Mouse (Mus musculus): ENCODE measurements at regions not wholly inside any gene's neighbourhood (a gene's known extent, or its start where the extent isn't known, plus 50 kb on each side); places are given as distances from the start of the nearest gene placed in this dataset.

- WGBS (ENCODE audit: insufficient replicate concordance), result 60% methylated on average over 8 of the region's 8 CpGs
Observed at GRCm38 (mm10) chr6:100366231-100366630, 78.9 kb upstream of the Rybp start.

GRCm38 (mm10) chr6:100365791-100366190 is 78.5 kb upstream of the Rybp start:
- WGBS (ENCODE audit: insufficient replicate concordance), result 23% methylated on average over 4 of the region's 4 CpGs
- Histone ChIP-seq H3K9me3 (replicated peaks; ENCODE audit: control insufficient read depth, low read length) (no peaks in the 10 kb centered on the region), H3K4me1 (ENCODE audit: control insufficient read depth, insufficient read depth, low read length) (peaks cover 6% of the 10 kb centered on the region; the same call in 1 of the 2 replicates), H3K27me3 (ENCODE audit: control insufficient read depth, insufficient read depth, low read length) (0 out of 2 replicates have a peak, but pooled peaks cover 3% of the 10 kb centered on the region), H3K4me3 (ENCODE audit: low read depth, low read length) (no peak overlapping the region), H3K27ac (ENCODE audit: low read depth, low read length) (no peak overlapping the region), H3K36me3 (ENCODE audit: control insufficient read depth, insufficient read depth, low read length) (no peaks in the 10 kb centered on the region), H3K4me2 (no peak overlapping the region), H3K9ac (ENCODE audit: low read depth, low read length) (no peak overlapping the region)
- no peak for ATAC-seq (replicated peaks; ENCODE audit: insufficient number of reproducible peaks, low FRiP score, low TSS enrichment)

More at GRCm38 (mm10) chr6:100366231-100366630, 78.9 kb upstream of the Rybp start:
- H3K27ac ChIP-seq (ENCODE audit: low read depth, low read length), result no peak overlapping the region
- H3K4me2 ChIP-seq, result no peak overlapping the region
- peaks cover 6% of the 10 kb centered on the region; the same call in 1 of the 2 replicates for H3K4me1 ChIP-seq (ENCODE audit: control insufficient read depth, insufficient read depth, low read length)
- no peak for ATAC-seq (replicated peaks; ENCODE audit: insufficient number of reproducible peaks, low FRiP score, low TSS enrichment)
- H3K4me3 ChIP-seq (ENCODE audit: low read depth, low read length), result no peak overlapping the region
- no peaks in the 10 kb centered on the region for H3K36me3 ChIP-seq (ENCODE audit: control insufficient read depth, insufficient read depth, low read length)
- H3K9me3 ChIP-seq (replicated peaks; ENCODE audit: control insufficient read depth, low read length), result no peaks in the 10 kb centered on the region
- 0 out of 2 replicates have a peak, but pooled peaks cover 3% of the 10 kb centered on the region for H3K27me3 ChIP-seq (ENCODE audit: control insufficient read depth, insufficient read depth, low read length)
- no peak overlapping the region for H3K9ac ChIP-seq (ENCODE audit: low read depth, low read length)

- Histone ChIP-seq H3K9me3 (replicated peaks; ENCODE audit: control insufficient read depth, low read length) (no peaks in the 10 kb centered on the region), H3K9ac (ENCODE audit: low read depth, low read length) (no peak overlapping the region), H3K4me2 (no peak overlapping the region), H3K4me1 (ENCODE audit: control insufficient read depth, insufficient read depth, low read length) (peaks cover 6% of the 10 kb centered on the region; the same call in 1 of the 2 replicates), H3K4me3 (ENCODE audit: low read depth, low read length) (no peak overlapping the region), H3K27me3 (ENCODE audit: control insufficient read depth, insufficient read depth, low read length) (0 out of 2 replicates have a peak, but pooled peaks cover 3% of the 10 kb centered on the region), H3K36me3 (ENCODE audit: control insufficient read depth, insufficient read depth, low read length) (no peaks in the 10 kb centered on the region), H3K27ac (ENCODE audit: low read depth, low read length) (no peak overlapping the region)
- no peak for ATAC-seq (replicated peaks; ENCODE audit: insufficient number of reproducible peaks, low FRiP score, low TSS enrichment)
- WGBS (ENCODE audit: insufficient replicate concordance), result 61% methylated on average over 5 of the region's 5 CpGs
Observed at GRCm38 (mm10) chr6:100363683-100364082, 76.4 kb upstream of the Rybp start.

- no peaks in the 10 kb centered on the region for H3K4me1 ChIP-seq (ENCODE audit: control insufficient read depth, insufficient read depth, low read length)
- H3K27ac ChIP-seq (ENCODE audit: low read depth, low read length), result no peak overlapping the region
- no peak overlapping the region for H3K9ac ChIP-seq (ENCODE audit: low read depth, low read length)
- H3K27me3 ChIP-seq (ENCODE audit: control insufficient read depth, insufficient read depth, low read length), result 0 out of 2 replicates have a peak, but pooled peaks cover under 1% of the 10 kb centered on the region
- H3K9me3 ChIP-seq (replicated peaks; ENCODE audit: control insufficient read depth, low read length), result no peaks in the 10 kb centered on the region
- 70% methylated on average over 11 of the region's 11 CpGs for WGBS (ENCODE audit: insufficient replicate concordance)
- no peak overlapping the region for H3K4me2 ChIP-seq
- no peak for ATAC-seq (replicated peaks; ENCODE audit: insufficient number of reproducible peaks, low FRiP score, low TSS enrichment)
- no peak overlapping the region for H3K4me3 ChIP-seq (ENCODE audit: low read depth, low read length)
- no peaks in the 10 kb centered on the region for H3K36me3 ChIP-seq (ENCODE audit: control insufficient read depth, insufficient read depth, low read length)
Observed at GRCm38 (mm10) chr6:100356617-100357399, 69.5 kb upstream of the Rybp start.

- no peak for ATAC-seq (replicated peaks; ENCODE audit: insufficient number of reproducible peaks, low FRiP score, low TSS enrichment)
- 75% methylated on average over 9 of the region's 9 CpGs for WGBS (ENCODE audit: insufficient replicate concordance)
Observed at GRCm38 (mm10) chr6:100355858-100356257, 68.6 kb upstream of the Rybp start.

GRCm38 (mm10) chr6:100347481-100347880 is 60.2 kb upstream of the Rybp start:
- WGBS (ENCODE audit: insufficient replicate concordance), result 79% methylated on average over 7 of the region's 7 CpGs
- Histone ChIP-seq H3K27ac (ENCODE audit: low read depth, low read length) (no peak overlapping the region), H3K9me3 (replicated peaks; ENCODE audit: control insufficient read depth, low read length) (no peaks in the 10 kb centered on the region)

More at GRCm38 (mm10) chr6:100355858-100356257, 68.6 kb upstream of the Rybp start:
- H3K4me3 ChIP-seq (ENCODE audit: low read depth, low read length), result no peak overlapping the region
- 0 out of 2 replicates have a peak, but pooled peaks cover 3% of the 10 kb centered on the region for H3K27me3 ChIP-seq (ENCODE audit: control insufficient read depth, insufficient read depth, low read length)
- H3K4me2 ChIP-seq, result no peak overlapping the region
- H3K9me3 ChIP-seq (replicated peaks; ENCODE audit: control insufficient read depth, low read length), result no peaks in the 10 kb centered on the region
- no peaks in the 10 kb centered on the region for H3K36me3 ChIP-seq (ENCODE audit: control insufficient read depth, insufficient read depth, low read length)
- H3K9ac ChIP-seq (ENCODE audit: low read depth, low read length), result no peak overlapping the region
- H3K4me1 ChIP-seq (ENCODE audit: control insufficient read depth, insufficient read depth, low read length), result no peaks in the 10 kb centered on the region
- no peak overlapping the region for H3K27ac ChIP-seq (ENCODE audit: low read depth, low read length)

GRCm38 (mm10) chr6:100345073-100345472 is 57.8 kb upstream of the Rybp start:
- H3K9me3 ChIP-seq (replicated peaks; ENCODE audit: control insufficient read depth, low read length), result no peaks in the 10 kb centered on the region
- H3K9ac ChIP-seq (ENCODE audit: low read depth, low read length), result no peak overlapping the region
- no peak overlapping the region for H3K4me3 ChIP-seq (ENCODE audit: low read depth, low read length)
- H3K27ac ChIP-seq (ENCODE audit: low read depth, low read length), result no peak overlapping the region
- H3K4me1 ChIP-seq (ENCODE audit: control insufficient read depth, insufficient read depth, low read length), result no peaks in the 10 kb centered on the region
- no peaks in the 10 kb centered on the region for H3K36me3 ChIP-seq (ENCODE audit: control insufficient read depth, insufficient read depth, low read length)
- H3K4me2 ChIP-seq, result no peak overlapping the region
- WGBS (ENCODE audit: insufficient replicate concordance), result 66% methylated on average over 3 of the region's 3 CpGs
- no peaks in the 10 kb centered on the region for H3K27me3 ChIP-seq (ENCODE audit: control insufficient read depth, insufficient read depth, low read length)
- no peak for ATAC-seq (replicated peaks; ENCODE audit: insufficient number of reproducible peaks, low FRiP score, low TSS enrichment)

More at GRCm38 (mm10) chr6:100347481-100347880, 60.2 kb upstream of the Rybp start:
- Histone ChIP-seq H3K4me3 (ENCODE audit: low read depth, low read length) (no peak overlapping the region), H3K4me2 (no peak overlapping the region), H3K27me3 (ENCODE audit: control insufficient read depth, insufficient read depth, low read length) (0 out of 2 replicates have a peak, but pooled peaks cover 3% of the 10 kb centered on the region), H3K36me3 (ENCODE audit: control insufficient read depth, insufficient read depth, low read length) (no peaks in the 10 kb centered on the region), H3K9ac (ENCODE audit: low read depth, low read length) (no peak overlapping the region), H3K4me1 (ENCODE audit: control insufficient read depth, insufficient read depth, low read length) (no peaks in the 10 kb centered on the region)
- ATAC-seq (replicated peaks; ENCODE audit: insufficient number of reproducible peaks, low FRiP score, low TSS enrichment), result no peak

- ATAC-seq (replicated peaks; ENCODE audit: insufficient number of reproducible peaks, low FRiP score, low TSS enrichment), result no peak
- Histone ChIP-seq H3K4me1 (ENCODE audit: control insufficient read depth, insufficient read depth, low read length) (peaks cover 3% of the 10 kb centered on the region; the same call in 1 of the 2 replicates), H3K36me3 (ENCODE audit: control insufficient read depth, insufficient read depth, low read length) (no peaks in the 10 kb centered on the region), H3K4me2 (no peak overlapping the region), H3K9ac (ENCODE audit: low read depth, low read length) (no peak overlapping the region), H3K27me3 (ENCODE audit: control insufficient read depth, insufficient read depth, low read length) (peaks cover 14% of the 10 kb centered on the region), H3K27ac (ENCODE audit: low read depth, low read length) (no peak overlapping the region), H3K4me3 (ENCODE audit: low read depth, low read length) (no peak overlapping the region), H3K9me3 (replicated peaks; ENCODE audit: control insufficient read depth, low read length) (no peaks in the 10 kb centered on the region)
- WGBS (ENCODE audit: insufficient replicate concordance), result 57% methylated on average over 13 of the region's 13 CpGs
Observed at GRCm38 (mm10) chr6:100341305-100342290, 54.3 kb upstream of the Rybp start.
